Mouse (Mus musculus): ENCODE measurements around the gene Actbl2.
A peak's percentile ranks its signal among the peaks of the same experiment; 100 is the strongest.

Actbl2 gene

GRCm38 (mm10) chr13:111254713-111255112 is at the start of gene Actbl2:
Gene Actbl2, plus strand, starts transcription at chr13:111255013.
- DNase-seq = no peak

GRCm38 (mm10) chr13:111210649-111211378 is 44.0 kb upstream of the Actbl2 start:
- DNase-seq = peak; percentile 68

DNA sequence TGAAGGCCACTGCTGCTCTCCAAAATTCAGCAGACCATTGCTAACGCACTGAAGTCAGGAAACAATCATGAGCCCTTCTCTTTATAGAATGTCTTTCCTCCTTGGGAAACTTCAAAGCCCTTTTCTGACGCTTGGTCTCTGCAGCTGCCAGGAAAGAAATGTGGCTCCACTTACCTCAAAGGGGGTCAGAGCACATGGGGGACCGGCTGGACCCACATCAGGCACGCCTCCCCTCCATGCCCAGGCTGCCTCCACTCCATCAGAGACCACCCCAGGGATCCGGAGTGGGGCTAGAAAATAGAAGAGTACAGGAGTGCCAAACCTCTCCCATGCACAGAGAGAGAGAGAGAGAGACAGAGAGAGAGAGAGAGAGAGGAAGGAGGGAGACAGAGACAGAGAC is 26.0 kb upstream of the Actbl2 start:
- no peak for DNase-seq

DNA sequence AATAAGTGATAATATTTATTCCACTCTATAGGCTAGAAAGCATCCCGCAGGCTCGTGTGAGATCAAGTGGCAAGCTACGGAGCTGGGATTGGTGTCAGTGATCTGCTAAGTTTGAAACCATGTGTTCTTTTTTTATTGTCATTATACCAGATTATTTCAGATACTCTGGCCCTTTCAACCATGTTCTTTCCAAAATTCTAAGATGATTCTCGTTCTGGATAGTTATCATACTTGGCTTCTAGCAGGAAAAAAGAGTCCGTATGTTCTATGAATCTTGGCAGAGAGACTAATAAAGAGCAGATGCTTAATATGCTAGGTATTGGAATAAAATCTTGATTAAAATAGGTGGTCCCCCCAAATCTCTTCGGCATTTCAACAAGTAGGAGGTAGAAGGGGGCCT is 25.3 kb upstream of the Actbl2 start:
- no peak for DNase-seq

- DNase-seq = no peak
Observed at GRCm38 (mm10) chr13:111232416-111232815, 22.4 kb upstream of the Actbl2 start.

DNA sequence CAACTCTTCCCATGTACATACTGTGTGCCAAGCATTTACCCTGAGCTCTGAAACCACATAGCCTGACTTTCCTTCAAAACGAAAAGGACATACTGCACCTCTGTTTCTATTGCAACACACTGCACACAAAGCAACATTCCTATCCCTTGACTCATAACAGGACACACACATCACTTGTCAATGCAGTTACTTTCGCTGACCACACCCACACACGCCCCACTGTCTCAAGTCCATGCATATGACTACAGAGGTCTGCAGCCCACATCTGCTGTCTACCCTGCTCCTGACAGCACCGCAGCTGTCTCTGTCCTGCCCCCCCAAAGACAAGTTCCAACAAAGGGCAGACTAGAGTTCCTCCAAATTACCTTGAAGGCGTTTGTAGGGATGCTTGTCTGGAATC is 21.5 kb upstream of the Actbl2 start:
- no peak for DNase-seq

- peak; percentile 3 for DNase-seq
Observed at GRCm38 (mm10) chr13:111234573-111234972, 20.2 kb upstream of the Actbl2 start.

DNA sequence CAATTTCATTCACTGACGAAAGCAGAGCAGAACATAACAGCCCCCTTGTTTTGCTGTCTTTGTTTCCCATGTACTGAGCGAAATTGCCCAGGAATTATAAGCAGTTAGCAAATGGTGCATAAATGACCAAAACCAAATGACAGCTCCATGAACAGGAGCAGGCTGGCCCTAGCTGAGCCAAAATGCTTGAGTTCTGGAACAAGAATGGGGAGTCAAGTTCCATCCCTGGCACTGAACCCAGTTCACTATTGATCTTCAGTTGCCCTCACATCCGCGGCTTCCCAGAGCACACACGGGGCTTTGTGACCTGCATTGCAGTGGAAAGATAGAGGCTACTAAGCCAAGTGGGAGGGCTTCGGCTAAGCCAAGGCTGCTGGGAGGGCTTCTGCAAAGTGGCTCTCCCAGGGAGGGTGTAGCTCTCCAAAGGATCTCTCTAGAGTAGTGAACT is 19.1 kb upstream of the Actbl2 start:
- DNase-seq = peak; percentile 3

GRCm38 (mm10) chr13:111236461-111236864 is 18.4 kb upstream of the Actbl2 start:
- DNase-seq = no peak

- DNase-seq = no peak
Observed at GRCm38 (mm10) chr13:111237296-111237695, 17.5 kb upstream of the Actbl2 start.

DNA sequence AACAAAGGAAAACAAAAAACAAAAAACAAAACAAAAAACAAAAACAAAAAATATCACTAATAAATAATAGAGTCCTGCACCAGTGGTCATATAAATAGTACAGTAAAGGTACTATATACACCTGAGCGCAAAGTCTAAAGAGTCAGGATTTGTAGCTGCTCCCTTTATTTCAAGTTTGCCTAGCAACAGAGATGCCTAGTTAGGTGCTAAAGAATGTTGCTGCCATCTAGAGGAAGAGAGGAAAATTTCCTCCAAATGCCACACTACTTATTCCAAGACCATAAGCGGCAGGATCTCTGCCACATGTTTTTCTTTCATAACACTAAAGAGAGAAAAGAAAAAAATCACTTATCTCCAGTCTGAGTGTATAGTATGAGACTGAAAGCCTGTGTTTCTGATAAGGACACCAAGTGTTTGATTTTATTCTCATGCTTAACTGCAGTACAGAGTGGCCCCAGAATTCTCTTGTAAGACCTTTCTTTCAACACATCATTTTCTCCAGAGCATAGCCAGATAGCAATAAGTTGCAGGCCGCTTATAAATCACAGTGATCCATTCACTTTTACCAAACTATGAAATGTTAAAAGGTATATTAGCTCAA is 16.8 kb upstream of the Actbl2 start:
- DNase-seq = peak; percentile 13

GRCm38 (mm10) chr13:111251106-111251505 is 3.7 kb upstream of the Actbl2 start:
- no peak for DNase-seq

GRCm38 (mm10) chr13:111251795-111252194 is 3.0 kb upstream of the Actbl2 start:
- no peak for DNase-seq

- no peak for DNase-seq
Observed at GRCm38 (mm10) chr13:111258016-111258415, 3.2 kb downstream of the Actbl2 start.

GRCm38 (mm10) chr13:111258424-111259092 is 3.7 kb downstream of the Actbl2 start:
- DNase-seq = no peak

DNA sequence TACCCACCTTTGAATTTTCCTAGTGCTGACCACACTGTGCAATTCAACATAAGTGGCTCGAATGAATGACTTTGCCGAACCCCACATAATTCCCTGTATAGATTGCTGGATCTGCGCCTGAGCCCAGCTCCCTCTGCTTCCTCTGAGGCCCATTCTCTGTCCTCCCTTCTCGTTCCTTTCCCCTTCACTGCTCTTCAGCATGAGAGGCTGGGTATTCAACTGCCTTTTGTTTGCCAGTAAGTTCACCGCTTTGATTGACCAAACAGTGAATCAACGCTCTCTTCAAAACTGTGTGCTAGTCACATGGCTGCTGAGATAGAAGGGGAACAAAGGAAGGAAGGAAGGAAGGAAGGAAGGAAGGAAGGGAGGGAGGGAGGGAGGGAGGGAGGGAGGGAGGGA is 4.3 kb downstream of the Actbl2 start:
- DNase-seq = no peak

GRCm38 (mm10) chr13:111259711-111260110 is 4.9 kb downstream of the Actbl2 start:
- no peak for DNase-seq

GRCm38 (mm10) chr13:111263186-111263585 is 8.4 kb downstream of the Actbl2 start:
- no peak for DNase-seq

DNA sequence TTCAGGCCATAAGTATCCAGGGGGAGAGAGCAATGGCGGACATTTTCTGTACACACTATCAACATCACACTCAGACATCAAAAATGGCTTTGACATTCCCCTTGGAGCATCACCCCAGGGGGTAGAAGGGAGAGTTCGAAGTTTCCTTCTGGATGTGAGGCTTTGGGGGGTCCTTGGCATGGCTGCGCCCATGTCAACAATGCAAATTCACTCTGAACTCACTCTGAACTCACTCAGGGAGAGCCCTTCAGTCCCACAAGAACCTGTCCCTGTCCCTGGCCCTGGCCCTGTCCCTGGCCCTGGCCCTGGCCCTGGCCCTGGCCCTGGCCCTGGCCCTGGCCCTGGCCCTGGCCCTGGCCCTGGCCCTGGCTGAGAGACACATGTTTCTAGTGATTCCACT is 8.9 kb downstream of the Actbl2 start:
- DNase-seq = no peak

GRCm38 (mm10) chr13:111265231-111266000 is 10.6 kb downstream of the Actbl2 start:
- DNase-seq = no peak

DNA sequence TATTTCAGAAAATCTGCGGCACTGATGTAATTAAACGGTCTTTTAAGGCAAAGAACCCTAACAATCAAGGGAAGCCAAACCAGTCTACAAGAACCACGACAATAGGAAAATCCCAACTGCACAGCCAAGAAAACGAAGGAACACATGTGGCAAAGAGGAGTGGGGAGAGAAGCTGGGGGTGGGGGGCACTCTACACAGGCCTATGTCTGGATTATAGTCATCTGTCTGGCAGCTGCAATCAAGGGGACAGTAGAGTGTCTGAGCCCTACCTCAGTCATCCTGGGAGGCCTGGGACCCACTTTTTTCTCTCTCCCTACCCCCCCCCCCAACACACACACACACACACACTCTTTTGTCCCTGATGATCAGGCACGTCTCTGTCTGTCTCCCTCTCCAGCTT is 12.0 kb downstream of the Actbl2 start:
- DNase-seq = no peak

DNA sequence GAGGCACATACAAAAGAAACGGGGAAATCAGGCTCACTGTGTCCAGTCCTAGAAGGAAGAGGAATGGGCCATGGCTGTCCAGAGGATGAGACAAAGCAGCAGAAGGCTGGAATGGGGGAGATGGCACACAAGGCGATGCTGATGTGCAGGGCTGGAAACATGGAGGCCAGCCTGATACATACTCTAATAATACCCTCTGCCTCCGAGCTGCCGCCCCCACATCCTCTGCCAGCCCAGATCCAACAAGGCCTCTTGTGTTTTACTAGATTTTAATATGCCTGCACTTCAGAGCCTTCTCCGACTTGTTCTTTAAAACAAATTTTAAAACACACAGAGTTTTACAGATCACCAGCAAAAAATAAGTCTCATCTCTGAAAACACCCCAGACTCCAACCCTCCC is 14.2 kb downstream of the Actbl2 start:
- no peak for DNase-seq

- no peak for DNase-seq
Observed at GRCm38 (mm10) chr13:111269789-111270335, 15.0 kb downstream of the Actbl2 start.

Data from kidney, postnatal 14 days (tissue).